In the genomic region with DNA sequence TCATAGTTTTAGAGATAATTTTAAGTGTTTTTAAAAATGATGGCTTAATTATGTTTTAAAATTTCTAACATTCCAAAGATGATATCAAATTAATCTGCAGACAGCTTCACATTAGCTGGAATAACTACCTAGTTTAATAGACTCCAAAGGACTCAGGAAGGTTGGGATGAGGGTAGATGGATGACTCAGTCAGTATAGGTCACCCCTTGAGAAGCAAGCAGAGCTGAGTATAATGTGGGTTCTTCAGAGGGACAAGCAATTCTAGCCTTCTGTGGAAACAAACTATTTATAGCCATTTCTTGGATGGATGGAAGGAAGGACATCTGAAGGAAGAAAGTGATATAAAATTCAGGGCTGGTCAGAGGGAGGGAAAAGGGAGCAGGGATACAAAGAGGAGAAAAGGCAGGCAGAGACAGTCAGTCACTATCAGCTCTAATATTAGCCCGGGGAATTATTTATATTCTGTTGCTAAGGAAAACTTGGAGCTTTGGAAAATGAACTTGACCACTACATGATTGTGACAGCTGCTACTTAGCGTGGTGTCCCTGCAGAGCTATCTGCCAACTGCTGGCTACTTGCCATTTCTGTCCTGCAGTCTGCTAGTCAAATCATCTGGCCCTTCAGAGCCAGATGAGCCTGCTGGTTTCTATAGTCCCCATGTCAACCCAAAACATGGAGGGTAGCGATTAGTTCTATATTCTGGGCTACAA, we compare ENCODE assay signal across 9 mouse cellular contexts.
DNase-seq lines count a peak whose midpoint lies in the region; ATAC-seq lines count a peak whose summit lies in the region.
"Had no signal": no experiment of that assay in that cellular context is flagged by ENCODE, and none has a peak within 500 bp of the region (broad histone marks: within the 10 kb centered on the region; RNA-seq: fewer than 3 reads in every experiment).

No protein-coding gene starts in this region.

- peak overlapping the region; percentile 87 for H3K27ac ChIP-seq in heart, embryonic 16.5 days (ENCODE audit: low read length)
- H3K27ac ChIP-seq: liver, embryonic 15.5 days had no signal

- peaks cover 10% of the 10 kb centered on the region; the same call in 1 of the 2 replicates for H3K36me3 ChIP-seq in heart, embryonic 16.5 days (ENCODE audit: control insufficient read depth, insufficient read depth)
- H3K36me3 ChIP-seq: liver, embryonic 15.5 days had no signal

- peaks cover 13% of the 10 kb centered on the region; the same call in 1 of the 2 replicates for H3K4me1 ChIP-seq in heart, embryonic 16.5 days (ENCODE audit: control insufficient read depth, insufficient read depth, low read length)
- H3K4me1 ChIP-seq: liver, embryonic 15.5 days had no signal

- H3K4me2 ChIP-seq in heart, embryonic 16.5 days (ENCODE audit: low read depth, low read length): peak overlapping the region; percentile 26; the same call in 1 of the 2 replicates
- H3K4me2 ChIP-seq: liver, embryonic 15.5 days had no signal

- no peaks in the 10 kb centered on the region for H3K27me3 ChIP-seq in heart, embryonic 16.5 days (ENCODE audit: control insufficient read depth, insufficient read depth, low read length)
- H3K27me3 ChIP-seq: liver, embryonic 15.5 days had no signal

- H3K9me3 ChIP-seq in heart, embryonic 16.5 days (replicated peaks; ENCODE audit: control insufficient read depth, low read length): no peaks in the 10 kb centered on the region
- H3K9me3 ChIP-seq: liver, embryonic 15.5 days had no signal

- H3K4me3 ChIP-seq in heart, embryonic 16.5 days (ENCODE audit: low read length): no peak overlapping the region
- H3K4me3 ChIP-seq: liver, embryonic 15.5 days had no signal

- no peak overlapping the region for H3K9ac ChIP-seq in heart, embryonic 16.5 days (ENCODE audit: low read length)
- H3K9ac ChIP-seq: liver, embryonic 15.5 days had no signal

- WGBS in heart, embryonic 16.5 days: 31% methylated on average over 3 of the region's 3 CpGs

- peak; percentile 72 for DNase-seq in adrenal gland, postnatal 10 days
- DNase-seq in adrenal gland, postnatal 4 days (ENCODE audit: low spot score in 2 of 2): no peak
- peak; percentile 24 for DNase-seq in ovary, postnatal 36 days (ENCODE audit: low spot score)
- no peak for DNase-seq in ovary, postnatal 10 days (ENCODE audit: low spot score)
- peak; percentile 68 for DNase-seq in retina, postnatal 1 day
- DNase-seq in embryo, embryonic 9.5 days (ENCODE audit: extremely low spot score): no peak
- DNase-seq in c-Kit-positive CD71-positive TER-119-positive erythroid progenitor cells, embryonic 14.5 days (ENCODE audit: low spot score): no peak

- ATAC-seq in heart, embryonic 16.5 days (replicated peaks; ENCODE audit: extremely low read depth, insufficient read depth, low FRiP score): peak; percentile 89

Comparison
In these comparisons a context has a peak if more than half of its experiments do, and no peak if none do; other contexts are left out.
1. DNase-seq: peak in adrenal gland, postnatal 10 days (single experiment), ovary, postnatal 36 days (single experiment) and retina, postnatal 1 day (single experiment); none in adrenal gland, postnatal 4 days (0 of 2), ovary, postnatal 10 days (single experiment), embryo, embryonic 9.5 days (single experiment) and c-Kit-positive CD71-positive TER-119-positive erythroid progenitor cells, embryonic 14.5 days (single experiment).